Comparison of ENCODE assay signal across 24 mouse cellular contexts in the genomic region with DNA sequence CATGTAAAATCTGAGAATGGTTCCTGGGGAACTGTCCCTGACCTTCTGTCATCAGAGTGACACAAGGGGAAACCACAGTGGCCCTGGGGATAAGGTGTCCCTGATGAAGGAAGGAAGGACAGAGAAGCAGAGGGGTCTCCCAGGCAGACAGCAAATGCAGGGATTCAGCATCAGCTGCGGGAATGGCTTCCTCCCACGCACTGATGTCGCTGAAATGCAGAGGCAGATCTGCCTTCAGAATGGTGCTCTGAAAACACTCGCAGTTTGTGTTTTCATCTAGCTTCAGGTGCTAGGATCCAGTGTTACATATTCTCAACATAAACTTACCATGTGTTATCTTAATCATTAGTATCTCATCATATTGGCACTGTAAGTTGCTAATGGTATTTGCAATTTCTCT.
A peak's percentile ranks its signal among the peaks of the same experiment; 100 is the strongest.
DNase-seq lines count a peak whose midpoint lies in the region; ATAC-seq lines count a peak whose summit lies in the region.
"Had no signal": no experiment of that assay in that cellular context is flagged by ENCODE, and none has a peak within 500 bp of the region (broad histone marks: within the 10 kb centered on the region; RNA-seq: fewer than 3 reads in every experiment).

No protein-coding gene starts in this region.

- no peak overlapping the region for H3K4me3 ChIP-seq in midbrain, embryonic 16.5 days (ENCODE audit: low read depth, low read length)
- H3K4me3 ChIP-seq: embryonic facial prominence, embryonic 15.5 days; gastrocnemius, adult 2 months; hindbrain, embryonic 12.5 days; limb, embryonic 12.5 days; midbrain, embryonic 15.5 days had no signal

- intact Hi-C loops in left cerebral cortex, postnatal 25 days (cut with DNase I): no loop called here
- intact Hi-C loops in left cerebral cortex, postnatal 36 days (cut with DNase I): no loop called here

- no peak for DNase-seq in frontal cortex, postnatal 14 days (ENCODE audit: low spot score in 2 of 2)
- DNase-seq in left cerebral cortex, postnatal 25 days (ENCODE audit: low spot score in 2 of 2): peak; percentile 25 to 47
- DNase-seq in left cerebral cortex, postnatal 36 days (ENCODE audit: low spot score in 2 of 2): no peak
- DNase-seq in layer of hippocampus, postnatal 10 days (ENCODE audit: low spot score in 2 of 2): peak; percentile 14 to 21
- DNase-seq in right cerebral cortex, postnatal 14 days: peak; percentile 28
- DNase-seq: adrenal gland, postnatal 10 days; cerebellum, adult 2 months; gastrocnemius, adult 2 months; kidney, adult 2 months; liver, postnatal 0 days; thymus, adult 18-20 months; thymus, postnatal 36 days had no signal

- ATAC-seq in frontal cortex, adult (ENCODE audit: low TSS enrichment): peak; percentile 73; the same call in 1 of the 2 replicates
- ATAC-seq in midbrain, embryonic 16.5 days: no peak
- ATAC-seq: activated CD4-positive, CD25-positive, alpha-beta regulatory T cell, adult 4 months; forebrain, embryonic 14.5 days; liver, postnatal 0 days; lung, postnatal 0 days; midbrain, embryonic 15.5 days had no signal

- no peaks in the 10 kb centered on the region for H3K9me3 ChIP-seq in midbrain, embryonic 16.5 days (replicated peaks; ENCODE audit: control insufficient read depth, low read length, poor library complexity, severe bottlenecking)
- H3K9me3 ChIP-seq: embryonic facial prominence, embryonic 15.5 days; hindbrain, embryonic 12.5 days; limb, embryonic 12.5 days; midbrain, embryonic 15.5 days had no signal

- H3K9ac ChIP-seq in midbrain, embryonic 16.5 days (ENCODE audit: low read depth, low read length): no peak overlapping the region
- H3K9ac ChIP-seq: embryonic facial prominence, embryonic 15.5 days; hindbrain, embryonic 12.5 days; limb, embryonic 12.5 days; liver, postnatal 0 days; midbrain, embryonic 15.5 days had no signal

- no peak overlapping the region for H3K4me2 ChIP-seq in midbrain, embryonic 16.5 days (ENCODE audit: low read length)
- H3K4me2 ChIP-seq: embryonic facial prominence, embryonic 15.5 days; hindbrain, embryonic 12.5 days; limb, embryonic 12.5 days; liver, embryonic 11.5 days; midbrain, embryonic 15.5 days had no signal

- H3K36me3 ChIP-seq in midbrain, embryonic 16.5 days (ENCODE audit: control insufficient read depth, insufficient read depth, low read length): no peaks in the 10 kb centered on the region
- H3K36me3 ChIP-seq: embryonic facial prominence, embryonic 15.5 days; hindbrain, embryonic 12.5 days; limb, embryonic 12.5 days; midbrain, embryonic 15.5 days had no signal

- no peak overlapping the region for H3K27ac ChIP-seq in midbrain, embryonic 16.5 days (ENCODE audit: low read length)
- H3K27ac ChIP-seq: embryonic facial prominence, embryonic 15.5 days; gastrocnemius, adult 2 months; hindbrain, embryonic 12.5 days; kidney, postnatal 0 days; limb, embryonic 12.5 days; macrophage; midbrain, embryonic 15.5 days had no signal

- WGBS in midbrain, embryonic 16.5 days: 90% methylated on average over 4 of the region's 4 CpGs

- H3K27me3 ChIP-seq in midbrain, embryonic 16.5 days (ENCODE audit: control insufficient read depth, insufficient read depth, low read depth, low read length): no peaks in the 10 kb centered on the region
- H3K27me3 ChIP-seq: embryonic facial prominence, embryonic 15.5 days; hindbrain, embryonic 12.5 days; limb, embryonic 12.5 days; midbrain, embryonic 15.5 days had no signal

- no peaks in the 10 kb centered on the region for H3K4me1 ChIP-seq in midbrain, embryonic 16.5 days (ENCODE audit: control insufficient read depth, insufficient read depth, low read length)
- H3K4me1 ChIP-seq: embryonic facial prominence, embryonic 15.5 days; hindbrain, embryonic 12.5 days; limb, embryonic 12.5 days; midbrain, embryonic 15.5 days had no signal

Comparison
In these comparisons a context has a peak if more than half of its experiments do, and no peak if none do; other contexts are left out.
1. DNase-seq: peak in left cerebral cortex, postnatal 25 days (2 of 2), layer of hippocampus, postnatal 10 days (2 of 2) and right cerebral cortex, postnatal 14 days (single experiment); none in frontal cortex, postnatal 14 days (0 of 2) and left cerebral cortex, postnatal 36 days (0 of 2).